Mouse (Mus musculus) adrenal gland, adult 2 months (tissue): ENCODE results near the gene Dstyk. TPM values are rescaled to one million over a fixed set of nuclear protein-coding genes. Genes with fewer than 3 reads are reported as not detected.

Source experiments
- DNase-seq: peaks from one replicate; pipeline ENCODE4 v3.0.0; 2021
- long read RNA-seq: library from polyadenylated mRNA; stranded (forward); transcript quantifications from one replicate; pipeline ENCODE4 v2.0.0, GENCODE M21; 2021
- polyA plus RNA-seq: library from polyadenylated mRNA; depleted of rRNA; stranded (reverse); fragments of >200 nt; gene quantifications from 2 replicates; pipeline ENCODE4 v1.2.3, GENCODE M21; 2012; rRNA removed
- total RNA-seq, 2 experiments: library from RNA; stranded (reverse); gene quantifications; 2 replicates each; pipeline ENCODE4 v1.2.3; 2021

Dstyk gene
- 10 to 100 TPM; 19.9 to 23.7 TPM for total RNA-seq
- 11.7 and 15.5 TPM in 2 replicates for polyA plus RNA-seq
- long read RNA-seq, full-length matches to known transcripts: 3 of 6 reads
- long read RNA-seq, partial matches to known transcripts: 2 of 6 reads
- long read RNA-seq, other reads (novel, unspliced or antisense): 1 of 6 reads

DNA sequence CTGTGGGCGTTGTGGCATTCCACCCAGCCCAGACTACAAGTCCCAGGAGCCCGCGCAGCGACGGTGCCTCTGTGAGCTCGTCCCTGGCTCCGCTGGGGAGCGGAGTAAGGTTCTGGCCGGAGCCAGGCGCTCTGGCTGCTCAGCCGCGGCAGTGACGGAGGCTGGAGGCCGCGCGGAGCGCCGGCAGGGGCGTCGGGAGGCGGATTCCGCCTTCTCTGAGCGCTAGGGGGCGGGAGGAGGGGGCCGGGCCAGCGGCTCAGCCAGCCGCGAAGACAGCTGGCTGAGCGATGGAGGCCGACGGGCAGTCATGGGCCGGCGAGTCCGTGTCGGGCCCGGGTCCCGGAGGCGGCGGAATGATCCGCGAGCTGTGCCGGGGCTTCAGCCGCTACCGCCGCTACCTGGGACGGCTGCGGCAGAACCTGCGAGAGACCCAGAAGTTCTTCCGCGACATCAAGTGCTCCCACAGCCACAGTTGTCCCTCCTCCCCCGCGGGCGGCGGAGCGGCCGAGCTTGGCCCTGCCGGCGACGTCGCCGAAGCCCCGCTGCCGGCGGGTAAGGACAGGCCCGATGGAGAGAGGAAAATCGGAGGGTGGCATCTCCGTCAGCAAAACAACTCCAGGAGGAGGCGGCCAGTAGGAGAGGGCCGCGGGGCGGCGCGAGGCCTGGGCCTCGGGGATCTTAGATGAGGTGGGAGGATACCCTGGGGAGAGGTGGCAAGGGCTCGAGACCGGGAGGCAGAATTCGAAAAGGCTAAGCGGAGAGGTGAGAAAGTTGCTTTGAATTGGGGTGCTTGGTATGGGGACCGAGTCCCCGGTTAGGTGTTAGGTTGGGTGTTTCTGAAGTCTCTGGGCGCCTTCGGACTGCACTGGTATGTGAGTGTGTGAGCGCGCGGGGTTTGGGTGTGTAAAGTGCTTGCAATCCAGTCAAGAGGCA is at the start of gene Dstyk:
Gene Dstyk (plus strand): TSS at position 237 of the 933 bp plus-strand sequence.
- DNase-seq: peak; percentile 97

DNA sequence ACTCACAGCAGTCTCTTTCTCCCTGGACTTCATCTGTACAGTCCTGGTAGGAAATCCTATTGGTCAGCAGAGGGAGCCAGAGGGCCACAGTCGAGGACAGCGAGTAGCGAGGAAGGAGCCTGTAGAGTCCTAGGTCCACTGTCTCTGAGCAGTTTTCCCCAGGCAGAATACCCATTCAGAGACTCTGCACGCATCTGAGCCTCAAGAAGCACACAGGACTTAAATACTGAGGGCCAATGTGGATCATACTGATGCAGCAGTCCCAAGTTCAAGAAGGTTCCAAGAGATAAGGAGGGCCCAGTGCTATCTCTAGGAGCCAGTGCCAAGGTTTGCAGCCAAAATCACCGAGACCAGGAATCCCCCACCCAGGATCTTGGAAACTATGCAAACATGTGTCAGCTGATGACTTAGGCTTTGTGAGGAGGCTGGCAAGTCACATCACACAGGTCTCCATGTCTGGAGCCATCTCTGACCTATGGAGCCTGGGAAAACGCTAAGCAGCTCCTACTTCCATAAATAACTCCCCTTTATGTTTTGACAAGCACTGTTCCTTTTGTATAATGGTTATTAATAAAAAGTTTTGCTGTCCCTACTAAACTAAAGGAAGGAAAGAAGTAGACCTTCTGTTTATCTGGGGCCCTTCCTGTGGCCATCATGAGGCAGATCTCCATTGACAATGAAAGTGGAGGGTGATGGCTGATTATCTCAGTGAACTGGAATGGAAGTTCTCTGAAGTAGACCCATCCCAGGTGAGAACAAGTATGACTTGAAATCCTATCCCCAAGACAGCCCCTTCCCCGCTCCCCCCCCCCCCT is 49.5 kb upstream of the Dstyk start:
- peak; percentile 87 for DNase-seq

DNA sequence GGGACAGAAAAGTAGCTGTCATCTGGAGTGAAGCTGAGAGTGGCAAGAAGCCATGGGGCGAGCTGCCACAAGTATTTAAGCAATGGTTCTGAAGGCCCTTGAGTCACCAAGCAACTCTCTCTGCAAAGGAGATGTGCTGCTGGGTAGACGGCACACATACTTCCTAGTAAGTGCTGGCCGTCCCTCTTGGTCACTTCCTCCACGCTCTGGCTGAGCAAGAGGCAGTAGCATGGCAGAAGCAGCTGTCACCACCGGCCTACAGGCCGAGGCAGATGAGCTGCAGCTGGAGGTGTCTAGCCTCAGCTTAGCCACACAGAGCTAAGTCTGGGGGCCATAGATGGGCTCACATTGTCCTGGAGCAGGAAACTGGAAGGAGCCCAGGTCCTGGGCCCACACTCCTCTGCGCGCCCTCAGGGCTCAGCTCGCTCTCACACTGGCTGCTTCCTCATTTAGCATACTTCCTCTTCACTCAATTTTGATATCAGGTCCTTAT is 46.6 kb upstream of the Dstyk start:
- peak; percentile 77 for DNase-seq

DNA sequence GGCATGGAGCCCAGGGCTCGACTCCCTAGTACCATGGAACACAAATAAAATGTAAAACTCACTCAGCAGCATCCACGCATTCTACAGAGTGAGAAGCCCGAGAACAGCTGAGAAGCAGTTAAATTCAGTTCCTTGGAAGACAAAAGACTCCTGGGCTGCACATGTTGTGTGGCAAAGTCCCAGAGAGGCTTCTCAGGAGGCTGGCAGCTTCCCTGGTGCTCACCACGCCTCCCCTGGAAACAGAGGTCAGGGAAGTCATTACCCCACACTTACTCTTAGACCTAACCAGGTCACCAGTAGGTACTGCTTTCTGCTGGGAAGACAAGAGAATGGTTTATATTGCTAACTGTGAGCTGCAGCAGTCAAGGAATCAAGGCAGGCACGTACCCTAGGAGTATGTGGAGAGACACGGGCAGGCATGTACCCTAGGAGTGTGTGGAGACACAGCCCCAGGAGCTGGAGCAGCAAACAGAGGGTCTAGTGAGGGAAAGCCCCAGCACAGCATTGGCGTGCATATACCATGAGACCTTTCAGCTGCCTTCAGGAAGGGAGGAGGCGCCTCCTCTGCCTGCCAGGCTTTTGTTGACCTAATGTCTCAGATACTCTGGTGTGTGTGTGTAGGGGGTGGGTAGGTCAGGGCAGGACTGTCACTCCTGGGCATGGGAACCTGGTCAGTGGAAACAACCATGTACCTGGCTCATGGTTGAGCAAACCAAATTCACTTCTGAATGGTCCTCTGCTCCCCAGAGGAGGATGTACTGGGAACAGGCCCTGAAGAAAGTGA is 45.9 kb upstream of the Dstyk start:
- no peak for DNase-seq

DNA sequence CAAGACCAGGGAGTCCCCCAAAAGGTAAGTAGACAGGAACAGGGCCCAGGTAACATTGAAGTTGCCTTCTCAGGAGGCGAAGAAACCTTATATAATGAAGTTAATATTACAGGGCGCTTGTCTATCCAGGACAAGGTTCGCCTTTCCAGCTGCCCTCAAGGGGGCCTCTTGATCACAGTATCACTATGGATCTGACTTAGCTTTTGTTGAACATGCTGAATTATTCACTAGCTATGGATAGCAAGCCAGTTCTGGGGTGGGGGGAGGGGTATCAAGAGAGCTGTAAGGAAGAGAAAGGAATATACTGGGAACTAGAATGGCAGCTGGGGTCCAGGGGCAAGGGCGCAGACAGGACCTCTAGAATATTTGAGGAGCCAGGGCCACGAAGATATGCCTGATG is 45.0 kb upstream of the Dstyk start:
- no peak for DNase-seq

DNA sequence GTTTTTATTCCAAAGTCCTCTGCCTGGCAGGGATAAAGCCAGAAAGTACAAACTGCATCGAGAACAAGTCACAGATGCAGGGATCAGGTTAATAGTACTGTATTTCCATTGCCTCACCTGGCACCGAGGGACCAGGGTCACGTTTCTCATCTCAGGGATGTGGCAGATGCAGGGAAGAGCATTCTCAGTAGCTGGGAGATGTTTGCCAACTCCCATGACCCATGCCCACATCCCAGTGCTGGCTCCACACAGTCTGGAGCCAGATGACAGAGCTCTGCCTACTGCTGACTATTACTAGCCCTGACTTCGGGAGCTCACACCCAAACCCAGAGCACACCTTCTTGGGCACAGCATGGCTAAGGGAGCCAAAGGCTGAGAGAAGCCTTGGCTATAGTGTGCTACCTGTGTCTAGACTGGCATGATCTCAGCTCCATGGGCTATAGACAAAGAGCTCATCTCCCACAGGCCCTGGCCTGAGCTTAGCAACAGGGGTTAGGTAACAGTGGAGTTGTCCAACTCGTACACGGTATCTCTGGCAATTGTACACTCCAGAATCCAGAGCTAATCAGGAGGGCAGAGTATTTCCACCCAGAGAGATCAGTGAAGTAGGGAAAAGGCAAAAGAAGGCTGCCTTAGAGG is 44.3 kb upstream of the Dstyk start:
- no peak for DNase-seq

DNA sequence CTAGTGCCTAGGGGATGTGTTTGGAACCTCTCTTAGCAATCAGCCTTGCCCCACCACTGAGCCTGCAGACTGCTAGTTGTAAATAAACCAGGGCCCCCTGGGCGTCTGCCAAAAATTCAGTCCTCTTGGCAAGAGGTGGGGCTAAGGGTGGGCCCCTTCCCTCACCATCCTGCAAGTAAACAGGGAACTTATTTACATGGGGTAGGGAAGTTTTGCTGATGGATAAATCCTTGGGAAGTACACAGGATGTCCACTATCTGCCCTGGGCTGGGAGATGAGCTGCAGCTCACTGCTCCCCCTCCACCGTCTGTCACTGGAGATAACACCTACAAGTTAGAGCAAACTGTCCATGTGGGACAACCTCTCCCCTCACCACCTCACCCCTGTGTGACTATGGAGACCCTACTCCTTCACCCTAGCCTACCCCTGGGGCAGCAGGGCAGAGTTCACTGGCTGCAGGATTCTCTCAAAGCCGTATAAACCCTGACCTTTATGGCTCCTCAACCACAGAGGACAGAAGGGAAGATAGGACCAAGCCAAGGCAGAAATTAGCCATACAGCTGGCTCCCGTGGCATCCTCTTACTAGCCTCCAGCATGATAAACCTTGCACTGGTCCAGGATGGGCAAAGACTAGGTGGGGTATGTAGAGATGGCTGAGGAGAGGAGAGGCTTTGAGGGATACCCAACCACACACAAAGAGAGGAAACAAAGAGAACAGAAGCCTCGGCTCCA is 43.0 kb upstream of the Dstyk start:
- no peak for DNase-seq

DNA sequence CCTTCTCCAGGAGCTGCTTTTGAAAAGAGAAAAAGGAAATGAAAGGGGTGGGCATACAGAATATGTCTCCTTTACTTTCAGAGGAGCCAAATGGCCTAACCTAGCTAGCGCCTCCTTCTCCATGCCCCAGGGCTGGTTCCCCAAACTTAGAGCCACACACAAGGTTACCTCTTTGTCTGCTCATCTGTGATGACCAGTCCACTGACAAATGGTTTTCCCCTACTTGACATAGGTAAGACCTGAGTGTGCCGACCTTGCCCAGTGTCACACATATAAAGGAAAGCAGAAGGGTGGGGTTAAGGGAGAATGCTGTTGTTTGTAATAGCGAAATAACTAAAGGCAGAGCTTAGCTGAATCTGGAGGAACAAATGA is 42.5 kb upstream of the Dstyk start:
- no peak for DNase-seq

DNA sequence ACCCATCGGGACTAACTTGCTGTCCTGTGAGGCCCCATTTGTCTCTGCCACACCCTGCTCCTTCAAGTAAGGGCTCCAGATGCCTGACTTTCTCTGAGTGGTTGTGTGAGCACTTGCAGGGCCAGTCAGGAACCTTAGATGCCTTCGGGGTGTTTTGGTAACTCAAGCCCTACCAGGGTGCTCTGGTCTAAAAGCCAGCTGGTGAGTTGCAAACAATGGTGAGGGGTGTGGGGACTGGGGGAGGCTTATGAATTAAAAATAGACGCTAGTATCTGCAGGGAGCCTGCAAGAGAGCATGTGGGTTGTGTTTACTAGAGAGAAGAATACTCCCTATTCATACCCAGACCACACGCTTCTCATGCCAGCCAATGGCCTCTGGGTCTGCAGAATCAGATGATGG is 42.1 kb upstream of the Dstyk start:
- no peak for DNase-seq

DNA sequence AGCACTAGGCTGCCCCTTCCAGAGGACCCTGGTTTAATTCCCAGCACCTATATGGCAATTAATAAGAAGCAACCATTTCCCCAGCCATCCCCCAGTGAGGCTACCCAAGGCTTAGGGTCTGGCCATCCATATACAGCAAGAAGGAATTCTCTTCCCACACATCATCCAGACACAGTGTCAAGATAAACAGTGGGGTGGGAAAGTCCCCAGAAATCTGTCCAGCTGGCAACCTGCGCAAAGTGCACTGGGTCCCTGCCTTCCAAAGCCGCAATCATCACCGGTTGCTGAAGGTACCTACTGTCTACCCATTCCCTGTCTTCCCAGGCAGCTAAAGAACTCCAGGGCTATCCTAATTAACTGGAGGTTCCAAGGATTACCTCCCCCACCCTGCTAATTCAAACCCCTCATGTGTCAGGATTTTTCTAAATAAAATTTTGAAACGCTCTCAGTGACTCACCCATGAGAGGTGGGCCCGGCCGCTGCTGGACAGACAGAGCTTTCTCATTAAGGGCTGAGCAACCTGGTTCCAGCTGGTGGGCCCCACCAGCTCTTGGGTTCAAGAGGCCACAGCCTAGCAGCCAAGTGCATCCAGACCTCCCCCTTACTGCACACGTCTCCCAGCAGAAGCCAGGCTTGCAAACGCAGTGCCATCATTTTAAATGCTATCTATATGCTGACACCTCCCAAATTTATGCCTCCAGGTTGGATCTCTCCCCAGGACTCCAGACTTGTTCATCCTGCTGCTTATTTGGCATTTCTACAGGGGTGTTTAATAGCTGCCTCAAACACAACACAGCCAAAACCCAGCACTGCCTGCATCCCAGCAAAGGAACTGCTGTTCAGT is 40.9 kb upstream of the Dstyk start:
- no peak for DNase-seq

DNA sequence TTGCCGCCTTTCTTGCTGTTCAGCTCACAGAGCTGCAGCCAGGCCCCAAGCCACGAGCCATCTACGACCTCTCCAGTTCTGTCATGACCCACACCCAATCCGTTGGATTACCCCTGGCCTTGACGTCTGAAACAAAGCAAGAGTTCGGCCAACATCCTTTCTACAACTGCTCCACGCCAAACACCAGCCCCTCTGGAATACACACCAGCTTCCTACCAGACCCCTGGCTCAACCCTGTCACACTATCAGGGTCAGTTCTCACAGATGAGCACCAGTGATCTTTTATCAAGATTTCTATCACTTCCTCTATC is 40.3 kb upstream of the Dstyk start:
- DNase-seq: no peak

DNA sequence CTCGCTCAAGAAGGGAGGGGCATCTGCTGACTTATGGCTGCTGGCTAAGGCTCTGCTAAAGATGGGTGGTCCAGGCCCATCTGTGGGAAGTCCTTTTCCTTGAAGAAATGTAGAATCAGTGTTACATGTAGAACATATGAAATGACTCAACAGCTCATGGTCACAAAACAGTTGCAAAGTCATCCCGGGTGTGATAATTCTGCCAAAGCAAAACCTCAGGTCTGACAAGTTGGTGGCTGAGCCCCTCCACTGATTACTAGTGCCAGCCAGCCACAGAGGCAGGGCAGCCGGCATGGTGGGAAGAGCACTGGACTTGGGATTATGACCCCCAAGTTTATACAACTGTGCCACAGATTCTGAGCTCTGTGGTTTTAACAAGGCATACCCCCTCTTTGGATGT is 39.5 kb upstream of the Dstyk start:
- no peak for DNase-seq

DNA sequence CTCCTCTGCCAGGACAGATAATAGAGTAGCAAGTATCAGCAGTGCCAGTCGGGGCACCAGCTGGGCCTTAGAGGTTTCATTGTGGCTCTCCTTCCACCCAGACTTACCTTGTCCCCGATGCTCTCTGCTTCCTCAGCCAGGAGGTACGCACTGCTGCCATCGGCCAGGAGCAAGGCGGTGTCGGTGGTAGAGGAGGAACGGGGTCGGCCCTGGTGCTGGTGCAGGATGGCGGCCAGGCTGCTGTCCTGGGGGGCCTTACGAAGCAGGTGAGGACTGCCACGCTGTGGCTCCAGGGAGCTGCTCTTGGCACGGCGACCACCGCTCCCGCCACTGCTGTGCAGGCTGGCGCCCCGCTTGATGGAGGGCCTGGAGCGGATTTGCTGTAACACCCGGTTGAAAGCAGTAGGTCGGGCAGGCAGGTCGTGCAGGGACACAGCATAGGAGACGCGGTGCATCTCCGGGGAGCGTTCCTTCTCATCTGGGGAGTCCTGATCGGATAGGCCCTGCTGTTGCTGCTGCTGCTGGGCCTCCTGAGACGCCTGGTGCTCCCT is 36.7 kb upstream of the Dstyk start:
- no peak for DNase-seq

DNA sequence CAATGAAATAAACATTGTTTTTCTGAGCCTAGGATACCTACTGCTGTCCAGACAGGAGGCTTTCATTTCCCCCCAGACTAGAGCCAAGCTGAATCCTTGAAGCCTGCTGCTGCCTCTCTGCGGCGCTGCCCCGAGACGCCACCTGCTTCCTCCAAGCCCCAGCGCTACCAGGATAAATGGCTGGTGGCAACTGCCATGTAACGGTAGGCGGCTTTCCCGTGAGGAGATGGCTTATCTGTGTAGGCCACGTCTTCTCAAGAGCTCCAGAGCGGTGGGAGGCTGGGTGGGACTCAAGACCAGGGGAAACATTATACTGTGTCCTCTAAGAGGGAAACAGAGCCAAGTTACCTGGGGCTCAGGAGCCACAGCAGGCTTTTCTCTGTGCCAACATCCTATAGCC is 35.4 kb upstream of the Dstyk start:
- DNase-seq: no peak

DNA sequence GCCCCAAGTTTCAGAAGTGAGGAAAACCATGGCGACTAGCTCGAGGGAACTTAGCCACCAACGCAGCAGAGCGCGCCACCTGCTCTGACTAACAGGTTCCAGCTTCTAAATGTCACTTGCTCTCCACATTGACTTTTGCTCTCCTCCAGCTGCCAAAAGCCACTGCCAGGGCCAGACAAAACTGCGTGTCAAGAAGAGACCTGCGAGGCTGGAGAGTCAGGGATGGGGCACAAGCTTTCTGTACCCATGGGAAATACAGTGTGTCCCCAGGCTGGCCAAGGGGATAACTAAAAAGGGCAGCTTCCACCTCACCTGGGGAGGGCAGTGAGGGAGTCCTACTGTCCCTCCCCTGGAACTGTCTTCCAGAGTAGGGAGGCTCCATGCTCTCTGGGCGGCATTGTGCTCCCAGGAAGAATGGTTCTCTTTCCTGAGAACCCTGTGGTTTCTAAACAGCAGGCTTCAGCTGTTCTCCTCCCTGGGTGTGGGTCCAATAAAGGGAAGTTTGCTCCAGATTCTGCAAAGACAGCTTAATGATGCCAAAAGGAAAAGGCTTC is 33.3 kb upstream of the Dstyk start:
- DNase-seq: no peak

DNA sequence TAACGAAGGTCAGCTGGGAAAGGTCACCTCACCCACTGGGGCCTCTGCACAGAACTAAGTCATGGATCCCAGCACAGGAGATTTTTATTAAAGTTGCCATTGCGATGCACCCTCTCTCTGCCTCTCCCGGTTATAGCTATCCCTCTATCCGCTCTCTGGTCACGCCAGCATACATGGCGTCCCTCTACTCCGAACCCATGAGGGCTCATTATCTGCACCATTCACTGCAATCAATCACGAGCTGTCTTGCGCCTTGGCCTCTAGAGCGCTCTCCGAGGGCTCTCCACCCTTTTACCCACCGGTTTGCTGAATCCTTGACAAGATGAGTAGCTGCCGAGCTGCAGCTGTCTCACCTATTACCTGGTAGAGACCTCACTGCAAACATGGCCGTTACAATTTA is 32.1 kb upstream of the Dstyk start:
- no peak for DNase-seq

DNA sequence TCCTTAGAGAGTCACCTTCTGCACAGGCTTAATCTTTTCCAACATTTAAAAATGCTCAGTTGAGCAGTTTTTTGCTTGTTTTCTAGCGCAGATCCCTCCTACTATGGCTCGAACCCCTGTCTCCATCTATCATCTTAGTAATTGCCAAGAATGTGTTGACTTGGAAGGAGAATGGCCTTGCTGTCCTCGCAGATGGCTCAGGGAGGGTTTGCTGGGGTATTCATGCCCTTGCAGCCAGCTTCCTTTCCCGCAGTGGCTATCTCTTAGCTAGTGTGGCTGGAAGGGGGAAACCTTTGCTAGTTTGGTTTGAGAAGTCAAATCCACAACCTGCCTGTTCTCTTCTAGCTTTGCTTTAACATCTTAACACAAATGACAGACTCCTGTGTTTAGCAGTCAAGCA is 31.6 kb upstream of the Dstyk start:
- DNase-seq: no peak

DNA sequence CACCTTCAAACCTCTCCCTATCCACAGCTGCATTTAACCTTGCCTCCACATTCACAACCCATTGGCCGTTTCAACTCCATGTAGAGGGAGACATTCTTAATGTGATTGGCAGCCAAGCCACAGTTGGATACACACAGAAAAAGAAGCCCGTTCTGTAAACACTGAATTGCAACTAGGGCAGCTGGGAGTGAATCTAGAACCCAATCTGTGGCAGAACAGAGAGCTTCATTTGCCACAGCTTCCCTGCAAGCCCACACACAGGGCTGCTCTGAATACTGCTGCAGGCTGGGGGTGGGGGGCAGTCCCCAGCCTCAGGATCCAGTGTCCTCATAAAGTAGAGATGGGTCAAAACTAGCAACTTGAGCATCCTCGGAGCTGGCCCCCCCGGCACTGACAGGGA is 31.1 kb upstream of the Dstyk start:
- no peak for DNase-seq

DNA sequence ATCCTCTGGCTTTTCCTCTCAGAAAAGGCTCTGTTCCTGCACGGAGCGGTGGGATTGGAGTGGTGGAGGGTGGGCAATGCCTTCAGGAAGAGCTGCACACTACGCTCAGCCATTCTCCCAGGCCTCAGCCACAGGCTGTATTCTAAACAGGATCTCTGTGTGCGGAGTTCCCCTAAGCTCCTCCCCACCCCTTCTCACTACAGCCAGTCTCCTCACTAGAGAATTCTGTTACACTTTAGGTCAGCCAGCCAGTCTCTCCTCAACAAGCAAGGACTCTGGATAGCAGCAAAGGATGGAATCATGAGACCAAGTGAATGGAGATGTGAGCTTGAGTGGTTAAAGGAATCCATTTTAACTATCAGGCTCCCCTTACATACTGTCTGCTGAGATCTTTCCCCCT is 29.4 kb upstream of the Dstyk start:
- no peak for DNase-seq
